Mouse (Mus musculus): ENCODE results near the gene Csrnp2. TPM values are rescaled to one million over a fixed set of nuclear protein-coding genes. Genes with fewer than 3 reads are reported as not detected.
"Not testable (repeated sequence)": the region's sequence is repeated elsewhere in the genome, so short reads cannot be mapped to it uniquely, and the experiment has no call there.

Csrnp2 gene
- polyA plus RNA-seq (2012; rRNA removed) = 0.42 and 0.59 TPM in 2 replicates
- 0.58 and 0.78 TPM in 2 replicates for polyA plus RNA-seq (2014; fragmentation: Nextera tagmentation; extraction: Ambion mirVana)

DNA sequence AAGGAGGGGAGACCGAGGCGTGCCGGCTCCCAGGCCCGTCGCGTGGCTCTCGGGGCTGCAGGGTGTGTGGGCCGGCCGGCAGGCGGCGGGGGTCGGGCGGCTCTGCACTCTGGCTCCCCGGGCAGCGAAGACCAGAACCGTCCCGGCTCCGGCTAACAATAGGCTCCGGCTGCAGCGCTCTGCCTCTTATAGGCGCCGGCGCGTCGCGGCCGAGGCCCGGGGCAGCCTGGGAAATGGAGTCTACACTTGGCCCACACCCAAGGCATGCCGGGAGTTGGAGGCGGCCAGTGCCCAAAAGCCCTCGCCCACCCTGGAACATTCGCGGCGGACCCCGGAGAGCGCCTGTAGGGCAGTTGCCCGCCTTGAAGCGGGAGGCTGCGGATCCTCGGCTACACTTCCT lies at the start of gene Csrnp2:
Gene Csrnp2, minus strand, starts transcription at position 387 of the 400 bp plus-strand sequence.
- Histone ChIP-seq H3K4me1 (replicated peaks; ENCODE audit: control insufficient read depth in 2 of 2, insufficient read depth in 2 of 2, low read length in 1 of 2) (peaks cover 0 to 8% of the 10 kb centered on the region in 2 experiments; a peak in 2 of 4 replicates), H3K36me3 (replicated peaks; ENCODE audit: control insufficient read depth, insufficient read depth, low read depth) (no peaks in the 10 kb centered on the region), H3K27me3 (ENCODE audit: control insufficient read depth, insufficient read depth, low read length) (peaks cover 7% of the 10 kb centered on the region), H3K9ac (replicated peaks) (peak within 1 kb of the TSS; percentile 58), H3K4me3 (ENCODE audit: insufficient read depth in 1 of 2, low read depth in 2 of 2, low read length in 2 of 2) (peak within 1 kb of the TSS; percentile 57 to 70), H3K9me3 (ENCODE audit: control insufficient read depth, low read length) (no peaks in the 10 kb centered on the region), H3K27ac (no peak within 1 kb of the TSS), H3K4me2 (ENCODE audit: low read depth) (peak within 1 kb of the TSS; percentile 95)
- ATAC-seq (ENCODE audit: insufficient read depth) = peak; percentile 92
- DNase-seq (ENCODE audit: low read depth in 3 of 3, low spot score in 3 of 3) = peak; percentile 50 to 70 (median 62)
- no peak for TF ChIP-seq CTCF (IDR thresholded peaks at IDR 0.05; ENCODE audit: low read depth)
- WGBS (ENCODE audit: insufficient replicate concordance) = under 1% methylated on average over 40 of the region's 40 CpGs

DNA sequence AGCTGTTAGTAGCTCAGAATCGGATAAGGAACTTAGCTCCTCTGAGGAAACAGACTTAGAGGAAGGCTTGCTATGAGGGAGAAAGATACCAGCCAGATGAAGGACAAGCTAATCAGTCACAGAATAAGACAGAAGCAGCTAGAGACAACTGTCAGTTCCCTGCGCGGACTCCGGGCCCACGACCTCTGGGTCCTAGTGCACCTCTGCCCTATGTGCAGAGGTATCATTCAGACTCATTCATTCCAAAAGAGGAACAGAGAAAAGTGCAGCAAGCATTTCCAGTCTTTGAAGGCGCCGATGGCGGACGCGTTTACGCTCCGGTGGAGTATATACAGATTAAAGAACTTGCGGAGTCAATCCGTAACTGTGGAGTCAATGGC lies 48.4 kb upstream of the Csrnp2 start:
- H3K4me2 ChIP-seq (ENCODE audit: low read depth); H3K4me1 ChIP-seq (replicated peaks; ENCODE audit: control insufficient read depth in 2 of 2, insufficient read depth in 2 of 2, low read length in 1 of 2); H3K36me3 ChIP-seq (replicated peaks; ENCODE audit: control insufficient read depth, insufficient read depth, low read depth); H3K9me3 ChIP-seq (ENCODE audit: control insufficient read depth, low read length); H3K9ac ChIP-seq (replicated peaks); H3K27me3 ChIP-seq (ENCODE audit: control insufficient read depth, insufficient read depth, low read length); ATAC-seq (ENCODE audit: insufficient read depth); H3K27ac ChIP-seq; DNase-seq (ENCODE audit: low read depth in 3 of 3, low spot score in 3 of 3); H3K4me3 ChIP-seq (ENCODE audit: insufficient read depth in 1 of 2, low read depth in 2 of 2, low read length in 2 of 2): not testable (repeated sequence)
- WGBS (ENCODE audit: insufficient replicate concordance) = 89% methylated on average over 14 of the region's 14 CpGs

DNA sequence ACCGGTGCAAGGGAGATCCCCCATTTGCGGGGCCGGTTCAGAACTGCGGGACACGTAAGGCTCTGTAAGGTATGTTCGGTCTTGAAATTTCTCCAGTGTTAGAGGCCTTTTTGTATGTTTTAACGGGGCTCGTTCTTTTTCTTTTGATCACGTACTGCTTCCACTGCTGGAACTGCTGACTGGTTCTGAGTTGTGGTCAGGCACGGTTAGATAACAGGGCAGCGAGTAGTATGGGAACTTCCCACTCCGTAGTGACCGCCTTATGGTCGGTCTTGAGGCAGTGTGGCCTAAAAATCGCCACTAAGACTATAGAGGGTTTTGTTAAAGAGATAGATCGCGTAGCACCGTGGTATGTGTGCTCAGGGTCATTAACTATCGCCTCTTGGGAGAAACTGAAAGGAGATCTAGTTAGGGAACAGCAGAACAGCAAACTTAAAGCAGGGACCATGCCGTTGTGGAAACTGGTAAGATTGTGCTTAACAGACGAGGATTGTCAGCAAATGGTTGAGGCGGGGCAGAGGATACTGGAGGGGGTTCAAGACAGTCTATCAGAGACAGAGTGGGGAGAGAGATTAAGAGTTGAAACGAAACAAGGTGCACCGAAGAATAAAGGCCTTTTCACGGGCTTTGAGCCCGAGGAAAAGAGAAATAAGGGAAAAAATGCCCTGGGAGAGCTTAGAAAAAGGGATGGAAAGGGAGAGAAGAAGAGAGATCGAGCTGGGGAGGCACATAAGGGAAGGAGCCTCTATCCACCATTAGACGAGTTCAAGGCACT lies 47.8 kb upstream of the Csrnp2 start:
- not testable (repeated sequence) for H3K4me3 ChIP-seq (ENCODE audit: insufficient read depth in 1 of 2, low read depth in 2 of 2, low read length in 2 of 2); H3K27me3 ChIP-seq (ENCODE audit: control insufficient read depth, insufficient read depth, low read length); H3K9ac ChIP-seq (replicated peaks); H3K36me3 ChIP-seq (replicated peaks; ENCODE audit: control insufficient read depth, insufficient read depth, low read depth); H3K9me3 ChIP-seq (ENCODE audit: control insufficient read depth, low read length); H3K27ac ChIP-seq; ATAC-seq (ENCODE audit: insufficient read depth); H3K4me2 ChIP-seq (ENCODE audit: low read depth); H3K4me1 ChIP-seq (replicated peaks; ENCODE audit: control insufficient read depth in 2 of 2, insufficient read depth in 2 of 2, low read length in 1 of 2); DNase-seq (ENCODE audit: low read depth in 3 of 3, low spot score in 3 of 3)
- 78% methylated on average over 24 of the region's 28 CpGs for WGBS (ENCODE audit: insufficient replicate concordance)

DNA sequence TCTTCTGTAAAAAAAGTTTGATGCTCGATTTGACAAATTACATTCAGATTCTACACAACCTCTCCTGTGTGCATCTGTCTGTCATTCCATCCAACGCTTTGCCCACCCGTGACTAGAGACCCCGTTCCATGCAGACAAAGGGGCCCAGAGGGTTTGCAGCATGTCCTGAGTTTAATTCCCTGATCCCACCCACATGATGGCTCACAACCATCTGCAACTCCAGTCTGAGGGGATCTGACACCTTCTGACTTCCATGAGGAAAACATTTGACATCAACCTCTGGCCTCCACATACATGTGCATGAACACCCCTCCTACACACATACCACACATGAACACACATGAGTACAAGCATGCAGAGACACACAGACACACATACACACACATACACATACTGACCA lies 46.1 kb upstream of the Csrnp2 start:
- H3K4me3 ChIP-seq (ENCODE audit: insufficient read depth in 1 of 2, low read depth in 2 of 2, low read length in 2 of 2) = no peak overlapping the region
- no peaks in the 10 kb centered on the region for H3K9me3 ChIP-seq (ENCODE audit: control insufficient read depth, low read length)
- H3K9ac ChIP-seq (replicated peaks) = no peak overlapping the region
- no peaks in the 10 kb centered on the region for H3K36me3 ChIP-seq (replicated peaks; ENCODE audit: control insufficient read depth, insufficient read depth, low read depth)
- no peak overlapping the region for H3K27ac ChIP-seq
- 70% methylated on average over 4 of the region's 4 CpGs for WGBS (ENCODE audit: insufficient replicate concordance)
- no peaks in the 10 kb centered on the region for H3K27me3 ChIP-seq (ENCODE audit: control insufficient read depth, insufficient read depth, low read length)
- H3K4me1 ChIP-seq (replicated peaks; ENCODE audit: control insufficient read depth in 2 of 2, insufficient read depth in 2 of 2, low read length in 1 of 2) = no peaks in the 10 kb centered on the region
- ATAC-seq (ENCODE audit: insufficient read depth) (no peak), DNase-seq (ENCODE audit: low read depth in 3 of 3, low spot score in 3 of 3) (no peak)
- no peak overlapping the region for H3K4me2 ChIP-seq (ENCODE audit: low read depth)
- TF ChIP-seq EP300 (IDR thresholded peaks at IDR 0.05; ENCODE audit: low read depth) (no peak), CTCF (IDR thresholded peaks at IDR 0.05; ENCODE audit: low read depth) (no peak)

DNA sequence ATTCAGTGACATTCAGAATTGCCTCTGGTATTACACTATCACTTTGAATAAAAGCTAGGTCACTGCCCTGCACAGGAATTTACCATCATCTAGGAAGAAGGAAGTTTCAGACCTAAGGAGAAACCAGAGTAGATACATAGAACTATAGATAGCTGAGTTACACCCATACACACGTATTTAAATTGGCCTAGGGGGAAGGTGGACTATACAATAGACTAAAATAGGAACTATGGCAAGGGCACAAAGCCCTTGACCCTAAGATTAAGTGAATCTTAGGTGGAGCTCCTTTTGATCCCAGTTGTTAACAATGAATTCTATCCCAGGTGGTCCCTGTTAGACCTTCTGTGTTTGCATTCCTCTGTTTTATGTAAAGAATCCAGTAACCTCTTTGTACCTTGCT lies 45.7 kb upstream of the Csrnp2 start:
- not testable (repeated sequence) for H3K4me2 ChIP-seq (ENCODE audit: low read depth); H3K27ac ChIP-seq; H3K9me3 ChIP-seq (ENCODE audit: control insufficient read depth, low read length); H3K36me3 ChIP-seq (replicated peaks; ENCODE audit: control insufficient read depth, insufficient read depth, low read depth); DNase-seq (ENCODE audit: low read depth in 3 of 3, low spot score in 3 of 3); ATAC-seq (ENCODE audit: insufficient read depth); H3K4me3 ChIP-seq (ENCODE audit: insufficient read depth in 1 of 2, low read depth in 2 of 2, low read length in 2 of 2); H3K27me3 ChIP-seq (ENCODE audit: control insufficient read depth, insufficient read depth, low read length); H3K9ac ChIP-seq (replicated peaks); H3K4me1 ChIP-seq (replicated peaks; ENCODE audit: control insufficient read depth in 2 of 2, insufficient read depth in 2 of 2, low read length in 1 of 2)
- 60% methylated on average over 1 of the region's 1 CpGs for WGBS (ENCODE audit: insufficient replicate concordance)

Measured in liver, embryonic 14.5 days (tissue).